Mouse (Mus musculus) stomach, embryonic 14.5 days (tissue): ENCODE measurements around the gene Ralgps1. TPM values are rescaled to one million over a fixed set of nuclear protein-coding genes. Genes with fewer than 3 reads are reported as not detected.
"Not testable (repeated sequence)": the region's sequence is repeated elsewhere in the genome, so short reads cannot be mapped to it uniquely, and the experiment has no call there.

Experiments used
- ATAC-seq: fragments of 200-750 bp; cut with Nextera tagmentation; 2 replicates; pipeline ENCODE4 v1.8.0; 2017; ENCODE audit warnings: low read depth, moderate TSS enrichment; ENCODE audit not compliant: insufficient number of reproducible peaks, insufficient read depth, low FRiP score
- H3K27ac ChIP-seq: fragments of 300-500 bp; sonication (generic); 2 replicates; pipeline ENCODE4 v1.5.1; 2014; ENCODE audit warnings: mild to moderate bottlenecking, low read length, moderate library complexity, mixed read lengths
- H3K27me3 ChIP-seq: fragments of 300-500 bp; sonication (generic); 2 replicates; pipeline ENCODE4 v1.6.1; 2014; ENCODE audit warnings: low read length, control low read depth, mixed read lengths; ENCODE audit not compliant: control insufficient read depth, insufficient read depth
- H3K36me3 ChIP-seq: fragments of 300-500 bp; sonication (generic); 2 replicates; pipeline ENCODE4 v1.6.1; 2014; ENCODE audit warnings: mild to moderate bottlenecking, control low read depth, low read length, moderate library complexity, mixed read lengths; ENCODE audit not compliant: control insufficient read depth, insufficient read depth
- H3K4me1 ChIP-seq: fragments of 300-500 bp; sonication (generic); 2 replicates; pipeline ENCODE4 v1.6.1; 2014; ENCODE audit warnings: low read length, control low read depth, mixed read lengths; ENCODE audit not compliant: control insufficient read depth, insufficient read depth
- H3K4me2 ChIP-seq: fragments of 300-500 bp; sonication (generic); replicated peaks from 2 replicates; pipeline ENCODE4 v1.6.1; 2014; ENCODE audit warnings: low read depth, low read length, control low read depth
- H3K4me3 ChIP-seq: fragments of 300-500 bp; sonication (generic); 2 replicates; pipeline ENCODE4 v1.5.1; 2014; ENCODE audit warnings: low read depth, low read length, control low read depth
- H3K9ac ChIP-seq: fragments of 300-500 bp; sonication (generic); replicated peaks from 2 replicates; pipeline ENCODE4 v1.6.1; 2014; ENCODE audit warnings: low read depth, mild to moderate bottlenecking, control low read depth, low read length, moderate library complexity, mixed read lengths
- H3K9me3 ChIP-seq: fragments of 300-500 bp; sonication (generic); 2 replicates; pipeline ENCODE4 v1.6.1; 2016; ENCODE audit warnings: low read depth, low read length, control low read depth; ENCODE audit not compliant: control insufficient read depth
- WGBS: fragments of 180-500 bp; shearing (Covaris S2); extraction: QIAGEN DNeasy Blood & Tissue Kit; methylation state at CpG from one replicate; pipeline ENCODE4 v1.1.7; 2014; 5-methylcytosine and 5-hydroxymethylcytosine counted together
- microRNA-seq: library from miRNA; unstranded; fragments of <30 nt; microRNA quantifications from one replicate; pipeline ENCODE4, GENCODE M21; 2016
- polyA plus RNA-seq: library from polyadenylated mRNA; unstranded; fragments of >200 nt; fragmentation: Nextera tagmentation; extraction: Ambion mirVana; gene quantifications from 2 replicates; pipeline ENCODE4 v1.2.1, GENCODE M21; 2014

The Ralgps1 gene
- polyA plus RNA-seq, 1 experiment from 2014 or later = 12.4 TPM

DNA sequence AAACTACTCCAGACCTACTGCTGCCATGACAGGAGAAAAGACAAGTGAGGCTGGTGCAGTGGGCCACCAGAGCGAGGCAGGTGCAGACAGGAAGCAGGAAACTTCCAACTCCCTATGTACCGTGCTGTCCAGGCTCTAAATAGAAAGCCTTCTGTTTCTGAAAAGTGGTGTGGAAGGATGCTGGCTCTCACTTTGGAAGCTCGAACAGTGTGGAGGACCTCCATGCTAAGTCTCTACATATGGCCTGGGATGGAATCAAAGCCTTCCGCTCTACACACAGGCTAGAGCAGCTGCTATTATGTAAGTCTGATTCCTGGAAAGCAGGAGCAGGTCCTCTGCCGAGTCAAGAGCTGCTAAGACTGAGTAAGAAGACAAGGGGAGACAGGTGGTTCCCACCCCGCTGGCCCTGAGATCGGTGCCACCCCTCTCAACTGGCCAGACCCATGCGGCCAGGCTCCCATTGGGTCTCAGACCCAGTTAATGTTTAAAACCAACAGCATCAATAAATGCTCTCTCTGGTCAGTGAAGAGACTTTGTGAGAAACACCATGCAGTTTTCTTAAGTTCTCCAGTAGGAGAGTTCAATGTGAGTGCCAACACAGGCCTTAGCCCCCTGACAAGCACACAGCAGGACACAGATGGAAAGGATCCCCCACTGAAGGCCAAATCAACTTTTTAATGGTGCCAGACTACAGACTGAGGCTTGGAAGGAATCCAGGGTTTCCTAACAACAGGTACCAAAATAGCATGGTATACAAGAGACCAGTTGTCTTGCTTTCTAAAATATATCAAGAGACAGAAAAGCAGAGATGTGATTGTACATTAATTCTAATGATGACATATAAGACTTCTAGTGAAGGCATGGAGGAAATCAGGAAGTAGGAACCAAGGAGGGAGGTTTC is 280.4 kb downstream of the Ralgps1 start:
- Histone ChIP-seq H3K4me3 (no peak overlapping the region), H3K4me2 (no peak overlapping the region), H3K9me3 (no peaks in the 10 kb centered on the region), H3K4me1 (no peaks in the 10 kb centered on the region), H3K9ac (no peak overlapping the region), H3K27ac (no peak overlapping the region), H3K27me3 (no peaks in the 10 kb centered on the region), H3K36me3 (no peaks in the 10 kb centered on the region)
- no peak for ATAC-seq
- 85% methylated on average over 8 of the region's 8 CpGs for WGBS

GRCm38 (mm10) chr2:33090033-33090400 is 281.3 kb downstream of the Ralgps1 start:
- H3K9me3 ChIP-seq, H3K4me2 ChIP-seq, H3K36me3 ChIP-seq, H3K9ac ChIP-seq, H3K27me3 ChIP-seq, H3K27ac ChIP-seq, H3K4me3 ChIP-seq, ATAC-seq, H3K4me1 ChIP-seq: not testable (repeated sequence)
- WGBS = 78% methylated on average over 1 of the region's 1 CpGs

DNA sequence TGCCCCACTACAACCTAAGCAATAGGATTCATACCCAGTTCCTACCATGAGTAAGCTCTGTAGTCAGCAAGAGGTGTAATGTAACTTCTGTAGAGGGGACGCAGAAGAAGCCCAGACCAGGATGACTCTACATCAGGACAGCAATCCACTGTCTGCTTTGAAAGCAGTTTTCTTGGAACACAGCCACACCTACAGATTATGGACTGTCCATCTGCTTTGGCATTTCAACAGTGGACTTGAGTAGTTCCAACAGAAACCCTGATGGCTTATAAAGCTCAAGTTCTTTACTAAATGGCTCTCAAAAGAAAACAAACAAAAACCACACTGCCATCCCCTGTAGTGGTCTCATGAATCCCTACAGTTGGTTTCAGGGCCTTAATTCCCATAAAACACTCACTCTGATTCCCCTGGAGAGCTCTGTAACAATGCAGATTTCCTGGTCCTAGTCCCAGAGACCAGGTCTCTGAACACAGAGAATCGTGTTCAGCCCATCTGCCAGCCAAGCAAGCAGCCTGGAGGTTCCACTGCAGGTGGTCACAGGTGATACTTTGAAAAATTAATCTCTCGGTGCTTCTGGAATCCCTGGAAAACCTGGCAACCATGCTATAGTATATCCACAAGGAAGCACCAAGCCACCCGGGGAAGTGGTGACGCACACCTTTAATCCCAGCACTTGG is 281.8 kb downstream of the Ralgps1 start:
- Histone ChIP-seq H3K27me3 (no peaks in the 10 kb centered on the region), H3K4me2 (no peak overlapping the region), H3K36me3 (no peaks in the 10 kb centered on the region), H3K9me3 (no peaks in the 10 kb centered on the region), H3K4me1 (no peaks in the 10 kb centered on the region), H3K27ac (no peak overlapping the region), H3K4me3 (no peak overlapping the region), H3K9ac (no peak overlapping the region)
- WGBS = 85% methylated on average over 5 of the region's 5 CpGs
- no peak for ATAC-seq

- Histone ChIP-seq H3K9me3 (no peaks in the 10 kb centered on the region), H3K4me3 (no peak overlapping the region), H3K36me3 (no peaks in the 10 kb centered on the region), H3K27ac (no peak overlapping the region), H3K4me1 (no peaks in the 10 kb centered on the region), H3K27me3 (no peaks in the 10 kb centered on the region), H3K9ac (no peak overlapping the region), H3K4me2 (no peak overlapping the region)
- WGBS = 74% methylated on average over 7 of the region's 7 CpGs
- ATAC-seq = no peak
Measured at GRCm38 (mm10) chr2:33086671-33087363, 284.5 kb downstream of the Ralgps1 start.

DNA sequence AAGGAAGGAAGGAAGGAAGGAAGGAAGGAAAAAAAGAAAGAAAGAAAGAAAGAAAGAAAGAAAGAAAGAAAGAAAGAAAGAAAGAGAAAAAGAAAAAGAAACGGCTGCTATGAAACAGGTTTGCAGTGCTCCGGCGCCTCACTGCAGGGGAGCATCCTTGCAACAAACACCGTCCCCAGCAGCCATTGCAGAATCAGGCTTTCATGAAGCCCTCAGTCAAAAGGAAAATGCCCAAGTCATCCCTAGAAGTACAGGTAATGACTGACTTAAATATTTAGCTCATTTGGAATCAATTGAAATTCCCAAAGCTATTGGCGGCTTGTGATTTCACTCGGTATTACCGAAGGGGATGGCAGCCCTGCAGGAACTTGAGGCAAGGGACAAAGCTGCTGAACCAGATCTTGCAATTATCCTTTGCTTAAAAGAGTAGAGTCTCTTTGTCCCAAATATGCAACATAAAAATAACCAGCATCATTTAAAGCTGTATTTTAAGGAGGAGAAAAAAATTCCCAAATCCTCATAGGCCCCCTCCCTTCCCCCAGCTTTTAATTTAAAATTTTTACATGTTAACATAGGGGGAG is 285.2 kb downstream of the Ralgps1 start:
- H3K4me2 ChIP-seq = no peak overlapping the region
- 69% methylated on average over 7 of the region's 7 CpGs for WGBS
- H3K9ac ChIP-seq = no peak overlapping the region
- no peak for ATAC-seq
- no peaks in the 10 kb centered on the region for H3K4me1 ChIP-seq
- H3K9me3 ChIP-seq = no peaks in the 10 kb centered on the region
- no peaks in the 10 kb centered on the region for H3K36me3 ChIP-seq
- no peak overlapping the region for H3K4me3 ChIP-seq
- no peak overlapping the region for H3K27ac ChIP-seq
- no peaks in the 10 kb centered on the region for H3K27me3 ChIP-seq

- no peak for ATAC-seq
Measured at GRCm38 (mm10) chr2:33084221-33084620, 287.1 kb downstream of the Ralgps1 start.

More at GRCm38 (mm10) chr2:33084221-33084620, 287.1 kb downstream of the Ralgps1 start:
- H3K4me3 ChIP-seq = no peak overlapping the region
- no peaks in the 10 kb centered on the region for H3K4me1 ChIP-seq
- H3K27me3 ChIP-seq = no peaks in the 10 kb centered on the region
- 82% methylated on average over 3 of the region's 3 CpGs for WGBS
- no peak overlapping the region for H3K4me2 ChIP-seq
- no peaks in the 10 kb centered on the region for H3K36me3 ChIP-seq
- H3K9ac ChIP-seq = no peak overlapping the region
- no peaks in the 10 kb centered on the region for H3K9me3 ChIP-seq
- H3K27ac ChIP-seq = no peak overlapping the region

Small RNA genes within 50 kb of the gene (microRNA-seq; reads per million reads assigned to microRNA genes)
- not detected for gene Gm25998

Other genes with a start within 250 kb of the Ralgps1 start
- gene Garnl3, start 239.8 kb downstream of the Ralgps1 start, polyA plus RNA-seq = 22.0 and 24.5 TPM in 2 replicates
- gene Angptl2, start 155.4 kb downstream of the Ralgps1 start, polyA plus RNA-seq = 39.7 and 45.2 TPM in 2 replicates
- gene Zbtb34, start 59.8 kb upstream of the Ralgps1 start, polyA plus RNA-seq = 8.4 and 9.0 TPM in 2 replicates
- gene Zbtb43, start 97.1 kb upstream of the Ralgps1 start, polyA plus RNA-seq = 17.6 and 21.8 TPM in 2 replicates